Mouse (Mus musculus) liver, adult 2 months (tissue): ENCODE data around the gene Tpra1.
A peak's percentile ranks its signal among the peaks of the same experiment; 100 is the strongest.

Experiments used
- CTCF ChIP-seq: fragments of 200-500 bp; IDR thresholded peaks from 2 replicates; pipeline ENCODE4 v1.5.1; 2011; ENCODE audit warnings: low read depth, low read length, control low read depth
- POLR2A ChIP-seq: fragments of 200-500 bp; IDR thresholded peaks from 2 replicates; pipeline ENCODE4 v1.6.1; 2011; ENCODE audit warnings: low read length, control low read depth; ENCODE audit not compliant: insufficient read depth; ENCODE audit errors: extremely low read depth

GRCm38 (mm10) chr6:88916153-88916552 is 14.1 kb downstream of the Tpra1 start:
- TF ChIP-seq POLR2A (no peak), CTCF (peak; percentile 75)
